Mouse (Mus musculus): ENCODE data around the gene Cyp20a1.

GRCm38 (mm10) chr1:60432497-60432896 lies 89.4 kb downstream of the Cyp20a1 start:
- no peak for TF ChIP-seq CTCF (IDR thresholded peaks at IDR 0.05; ENCODE audit: insufficient read depth, low read length)
- no peak for TF ChIP-seq POLR2A (IDR thresholded peaks at IDR 0.05; ENCODE audit: borderline replicate concordance, extremely low read depth, low read depth, low read length)

Data from lung, adult 2 months (tissue).